Mouse (Mus musculus) ES-E14 (cell line): ENCODE results near the gene Rab25.

Source experiments
- CHD2 ChIP-seq: IDR thresholded peaks from 2 replicates; pipeline ENCODE4 v1.6.1; 2014; ENCODE audit warnings: mild to moderate bottlenecking, low read depth, low read length, inconsistent platforms
- HCFC1 ChIP-seq: IDR thresholded peaks from 2 replicates; pipeline ENCODE4 v1.6.1; 2012; ENCODE audit warnings: low read length, inconsistent platforms, borderline replicate concordance; ENCODE audit not compliant: insufficient read depth
- ZC3H11A ChIP-seq: IDR thresholded peaks from 2 replicates; pipeline ENCODE4 v1.6.1; 2012; ENCODE audit warnings: low read depth, mild to moderate bottlenecking, inconsistent platforms, low read length, borderline replicate concordance

DNA sequence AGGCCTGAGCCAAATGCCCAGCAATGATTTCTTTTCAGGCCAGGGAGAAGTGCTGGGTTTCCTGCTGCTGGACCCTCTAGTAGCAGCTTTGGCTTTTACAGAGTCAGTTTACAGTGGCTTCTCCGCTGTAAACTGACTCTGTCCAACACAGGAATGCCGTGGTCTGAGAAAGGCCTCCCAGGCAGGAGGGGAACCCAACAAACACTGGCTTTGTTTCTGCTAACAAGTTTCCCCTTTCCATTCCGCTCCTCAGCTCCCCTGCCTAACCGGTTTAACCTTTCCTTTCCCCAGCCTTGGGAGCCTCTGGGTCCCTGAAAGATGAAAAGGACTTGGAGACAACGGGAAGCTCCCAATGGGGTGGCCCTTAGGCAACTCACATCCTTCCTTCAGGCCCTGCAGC is 42.1 kb upstream of the Rab25 start:
- no peak for TF ChIP-seq ZC3H11A
- no peak for TF ChIP-seq CHD2
- TF ChIP-seq HCFC1, result no peak
